Mouse (Mus musculus): ENCODE measurements at regions not wholly inside any gene's neighbourhood (a gene's known extent, or its start where the extent isn't known, plus 50 kb on each side); places are given as distances from the start of the nearest gene placed in this dataset.

GRCm38 (mm10) chr3:149379866-149380472, 389.6 kb upstream of the Adgrl2 start:
- TF ChIP-seq POLR2A (IDR thresholded peaks at IDR 0.05; ENCODE audit: borderline replicate concordance, insufficient read depth, low read length) (no peak), CTCF (IDR thresholded peaks at IDR 0.05; ENCODE audit: borderline replicate concordance, insufficient read depth, low read depth, low read length) (no peak)
